Mouse (Mus musculus): ENCODE results near the gene Cdk8. TPM values are rescaled to one million over a fixed set of nuclear protein-coding genes. Genes with fewer than 3 reads are reported as not detected.

Cdk8 gene
- total RNA-seq, 2 experiments from 2014 or later, result 40.7 to 44.5 TPM

- no peak for DNase-seq (ENCODE audit: low spot score in 2 of 2)
- no peak overlapping the region for H3K27ac ChIP-seq
- TF ChIP-seq CTCF (conservative IDR thresholded peaks at IDR 0.05), result no peak
- H3K4me3 ChIP-seq, result no peak overlapping the region
Measured at GRCm38 (mm10) chr5:146245193-146245592, 14.2 kb downstream of the Cdk8 start.

- Histone ChIP-seq H3K4me3 (no peak overlapping the region), H3K27ac (no peak overlapping the region)
- DNase-seq (ENCODE audit: low spot score in 2 of 2), result no peak
- TF ChIP-seq CTCF (conservative IDR thresholded peaks at IDR 0.05), result no peak
Measured at GRCm38 (mm10) chr5:146245646-146246370, 14.8 kb downstream of the Cdk8 start.

GRCm38 (mm10) chr5:146246386-146246785 lies 15.4 kb downstream of the Cdk8 start:
- no peak for TF ChIP-seq CTCF (conservative IDR thresholded peaks at IDR 0.05)
- no peak overlapping the region for H3K4me3 ChIP-seq
- H3K27ac ChIP-seq, result no peak overlapping the region
- DNase-seq (ENCODE audit: low spot score in 2 of 2), result no peak

- Histone ChIP-seq H3K27ac (no peak overlapping the region), H3K4me3 (no peak overlapping the region)
- no peak for TF ChIP-seq CTCF (conservative IDR thresholded peaks at IDR 0.05)
- no peak for DNase-seq (ENCODE audit: low spot score in 2 of 2)
Measured at GRCm38 (mm10) chr5:146247709-146248108, 16.7 kb downstream of the Cdk8 start.

GRCm38 (mm10) chr5:146248746-146249145 lies 17.7 kb downstream of the Cdk8 start:
- Histone ChIP-seq H3K27ac (no peak overlapping the region), H3K4me3 (no peak overlapping the region)
- TF ChIP-seq CTCF (conservative IDR thresholded peaks at IDR 0.05), result no peak
- no peak for DNase-seq (ENCODE audit: low spot score in 2 of 2)

GRCm38 (mm10) chr5:146250369-146251075 lies 19.5 kb downstream of the Cdk8 start:
- DNase-seq (ENCODE audit: low spot score in 2 of 2), result no peak
- no peak for TF ChIP-seq CTCF (conservative IDR thresholded peaks at IDR 0.05)
- Histone ChIP-seq H3K4me3 (no peak overlapping the region), H3K27ac (no peak overlapping the region)

GRCm38 (mm10) chr5:146251663-146252429 lies 20.8 kb downstream of the Cdk8 start:
- no peak for DNase-seq (ENCODE audit: low spot score in 2 of 2)
- TF ChIP-seq CTCF (conservative IDR thresholded peaks at IDR 0.05), result no peak
- no peak overlapping the region for H3K27ac ChIP-seq

GRCm38 (mm10) chr5:146253644-146254043 lies 22.6 kb downstream of the Cdk8 start:
- peak in 1 of 2 experiments; percentile 22 for DNase-seq (ENCODE audit: low spot score in 2 of 2)
- Histone ChIP-seq H3K4me3 (no peak overlapping the region), H3K27ac (no peak overlapping the region)
- no peak for TF ChIP-seq CTCF (conservative IDR thresholded peaks at IDR 0.05)

More at GRCm38 (mm10) chr5:146251663-146252429, 20.8 kb downstream of the Cdk8 start:
- no peak overlapping the region for H3K4me3 ChIP-seq

GRCm38 (mm10) chr5:146260003-146260402 lies 29.0 kb downstream of the Cdk8 start:
- Histone ChIP-seq H3K4me3 (no peak overlapping the region), H3K27ac (no peak overlapping the region)
- DNase-seq (ENCODE audit: low spot score in 2 of 2), result no peak
- TF ChIP-seq CTCF (conservative IDR thresholded peaks at IDR 0.05), result peak; percentile 45

- H3K27ac ChIP-seq, result no peak overlapping the region
- no peak for DNase-seq (ENCODE audit: low spot score in 2 of 2)
- TF ChIP-seq CTCF (conservative IDR thresholded peaks at IDR 0.05), result no peak
- no peak overlapping the region for H3K4me3 ChIP-seq
Measured at GRCm38 (mm10) chr5:146265934-146266591, 35.0 kb downstream of the Cdk8 start.

GRCm38 (mm10) chr5:146267776-146268175 lies 36.7 kb downstream of the Cdk8 start:
- TF ChIP-seq CTCF (conservative IDR thresholded peaks at IDR 0.05), result no peak
- no peak overlapping the region for H3K4me3 ChIP-seq

GRCm38 (mm10) chr5:146270593-146270992 lies 39.6 kb downstream of the Cdk8 start:
- DNase-seq (ENCODE audit: low spot score in 2 of 2), result no peak
- no peak for TF ChIP-seq CTCF (conservative IDR thresholded peaks at IDR 0.05)
- Histone ChIP-seq H3K4me3 (no peak overlapping the region), H3K27ac (no peak overlapping the region)

More at GRCm38 (mm10) chr5:146267776-146268175, 36.7 kb downstream of the Cdk8 start:
- H3K27ac ChIP-seq, result no peak overlapping the region
- no peak for DNase-seq (ENCODE audit: low spot score in 2 of 2)
